Mouse (Mus musculus): Measurements from ENCODE around the gene Olfr111.
"Not testable (repeated sequence)": the region's sequence is repeated elsewhere in the genome, so short reads cannot be mapped to it uniquely, and the experiment has no call there.

The Olfr111 gene

GRCm38 (mm10) chr17:37507730-37508129 lies at the start of gene Olfr111:
Olfr111 (plus strand) TSS chr17:37508030.
- no peak for DNase-seq (ENCODE audit: extremely low spot score)

DNA sequence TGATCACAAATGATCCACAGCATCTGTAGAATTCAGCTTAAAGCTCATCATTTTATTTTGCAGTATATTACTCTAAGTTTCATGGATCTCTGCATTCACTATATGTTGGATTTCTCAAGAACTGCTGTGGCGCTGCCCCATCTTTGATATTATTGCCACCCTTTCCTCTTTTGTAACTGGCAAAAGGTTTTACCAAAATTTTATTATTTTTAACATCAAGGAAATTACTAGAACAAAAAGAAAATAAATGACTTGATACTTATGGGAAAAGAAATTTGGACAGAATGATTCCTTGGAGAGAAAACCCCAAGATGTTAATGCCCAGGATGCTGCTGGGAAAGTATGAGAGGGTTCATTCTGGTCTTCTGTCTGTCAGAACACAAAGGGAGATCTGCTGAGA lies 49.2 kb upstream of the Olfr111 start, which contains the start of gene Olfr109:
Olfr109 (plus strand) TSS at position 301 of the 400 bp plus-strand sequence.
- DNase-seq (ENCODE audit: extremely low spot score), result no peak

DNA sequence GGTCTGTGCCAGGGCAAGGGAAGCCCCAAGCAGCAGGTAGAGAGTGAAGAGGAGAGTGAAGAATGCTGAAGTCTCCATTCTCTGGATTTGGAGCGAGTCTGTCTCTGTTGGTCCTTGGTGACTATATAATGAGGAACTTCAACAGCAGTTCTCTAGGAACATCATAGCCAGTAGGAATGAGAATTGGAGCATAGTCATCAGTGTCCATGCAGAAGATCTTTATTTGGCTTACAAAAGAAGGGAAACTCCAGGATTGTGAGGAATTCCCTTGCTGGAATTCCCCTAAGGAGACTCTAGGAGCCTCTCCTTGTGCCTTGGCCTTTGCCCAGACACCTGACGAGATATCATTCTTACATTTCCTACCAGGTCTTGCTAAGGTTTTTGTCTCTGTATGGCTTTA lies 24.4 kb upstream of the Olfr111 start, which contains the start of gene H2-M2:
H2-M2 (minus strand) TSS at position 101 of the 400 bp plus-strand sequence.
- DNase-seq (ENCODE audit: extremely low spot score), result no peak

GRCm38 (mm10) chr17:37491930-37492518 lies 15.8 kb upstream of the Olfr111 start, which contains the start of gene Olfr110:
Olfr110 (plus strand) TSS chr17:37492468.
- no peak for DNase-seq (ENCODE audit: extremely low spot score)

DNA sequence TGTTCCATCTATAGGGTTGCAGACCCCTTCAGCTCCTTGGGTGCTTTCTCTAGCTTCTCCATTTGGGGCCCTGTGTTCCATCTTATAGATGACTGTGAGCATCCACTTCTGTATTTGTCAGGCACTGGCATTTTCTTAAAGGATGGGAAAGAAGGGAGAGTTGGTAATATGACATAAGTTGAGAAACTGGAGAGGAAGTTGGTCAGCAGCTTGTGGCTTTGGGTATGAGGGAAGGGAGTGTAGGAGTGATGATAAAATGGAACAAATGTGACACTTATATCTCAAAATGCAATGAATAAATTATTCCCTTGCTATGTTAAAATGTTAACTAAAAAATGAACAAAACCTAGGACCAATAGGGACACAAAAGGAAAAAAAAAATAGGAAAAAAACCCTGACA lies 16.8 kb downstream of the Olfr111 start:
- DNase-seq (ENCODE audit: extremely low spot score), result not testable (repeated sequence)

- DNase-seq (ENCODE audit: extremely low spot score), result not testable (repeated sequence)
Measured at GRCm38 (mm10) chr17:37525427-37525826, 17.6 kb downstream of the Olfr111 start.

GRCm38 (mm10) chr17:37535173-37535572 lies 27.3 kb downstream of the Olfr111 start:
- DNase-seq (ENCODE audit: extremely low spot score), result no peak

DNA sequence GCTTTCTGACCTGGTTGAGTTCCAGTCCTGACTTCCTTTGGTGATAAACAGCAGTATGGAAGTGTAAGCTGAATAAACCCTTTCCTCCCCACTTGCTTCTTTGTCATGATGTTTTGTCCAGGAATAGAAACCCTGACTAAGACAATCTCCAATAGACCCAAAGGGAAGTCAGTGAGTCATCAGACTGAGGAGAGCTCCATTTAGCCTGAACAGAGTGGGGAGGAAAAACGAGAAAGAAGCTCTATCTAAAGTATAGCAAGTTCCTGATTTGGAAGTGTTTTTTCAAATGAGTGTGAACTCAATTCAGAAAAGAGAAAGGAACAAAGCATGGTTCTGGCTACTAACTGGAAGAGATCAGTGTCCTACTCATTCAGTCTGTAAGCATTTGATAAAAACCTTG lies 30.6 kb downstream of the Olfr111 start:
- not testable (repeated sequence) for DNase-seq (ENCODE audit: extremely low spot score)

- no peak for DNase-seq (ENCODE audit: extremely low spot score)
Measured at GRCm38 (mm10) chr17:37541454-37542119, 33.8 kb downstream of the Olfr111 start.

GRCm38 (mm10) chr17:37543800-37544435 lies 36.1 kb downstream of the Olfr111 start:
- DNase-seq (ENCODE audit: extremely low spot score), result no peak

DNA sequence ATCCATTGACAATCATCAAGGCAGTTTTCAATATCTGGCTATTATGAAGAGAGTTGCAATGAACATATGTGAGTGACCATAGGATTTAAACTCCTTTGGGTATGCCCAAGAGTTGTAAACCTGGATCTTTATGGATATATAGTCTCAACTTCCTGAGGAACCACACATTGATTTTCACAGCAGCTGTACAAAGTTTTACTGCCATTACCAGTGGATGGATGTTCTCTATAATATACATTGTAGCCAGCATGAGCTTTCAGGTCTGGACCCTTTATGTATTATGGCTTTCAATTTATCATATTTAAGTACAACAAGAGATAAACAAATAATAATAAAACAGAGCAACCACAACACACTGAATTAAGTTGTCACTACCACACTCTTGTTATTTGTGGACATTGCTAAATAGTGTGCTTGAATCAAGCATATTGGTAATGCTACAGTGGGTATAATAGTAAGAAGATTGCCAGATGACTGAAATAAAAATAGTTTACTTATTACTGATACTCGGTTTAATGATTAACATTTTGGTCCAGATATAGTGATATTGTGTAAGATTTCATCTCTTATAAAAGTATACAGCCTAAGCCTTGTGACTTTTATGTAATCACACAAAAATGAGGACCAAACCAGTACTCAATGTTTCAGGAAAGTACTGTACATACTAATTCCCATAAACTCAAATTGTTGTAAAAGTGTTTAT lies 51.2 kb downstream of the Olfr111 start:
- DNase-seq (ENCODE audit: extremely low spot score), result no peak

- no peak for DNase-seq (ENCODE audit: extremely low spot score)
Measured at GRCm38 (mm10) chr17:37569351-37569750, 61.5 kb downstream of the Olfr111 start, which contains the start of gene Olfr112. Olfr112 (minus strand) TSS chr17:37569451.

DNA sequence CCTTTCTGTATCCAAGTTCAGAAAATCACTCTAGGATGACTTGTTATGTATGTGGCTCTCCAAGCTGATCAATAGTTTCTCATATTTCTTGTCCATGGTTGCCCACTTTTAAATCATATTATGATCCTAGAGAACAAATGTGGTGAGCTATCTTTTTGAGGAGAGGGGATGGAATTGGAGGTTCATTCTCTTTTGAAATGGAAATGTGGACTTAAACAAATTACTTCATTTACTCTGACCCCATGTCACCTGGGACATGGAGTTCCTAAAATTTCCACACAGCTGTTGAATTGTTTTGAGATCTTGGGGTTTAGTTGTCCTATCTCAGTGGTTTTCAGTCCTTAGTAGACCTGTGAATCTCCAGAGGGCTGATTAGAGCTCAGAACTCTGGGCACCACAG lies 69.7 kb downstream of the Olfr111 start, which contains the start of gene Olfr113:
Olfr113 (minus strand) TSS at position 101 of the 400 bp plus-strand sequence.
- DNase-seq (ENCODE audit: extremely low spot score), result no peak
